Mouse (Mus musculus) liver, embryonic 11.5 days (tissue): ENCODE data around the gene Pde4b. TPM values are rescaled to one million over a fixed set of nuclear protein-coding genes. Genes with fewer than 3 reads are reported as not detected.
A peak's percentile ranks its signal among the peaks of the same experiment; 100 is the strongest.

Experiments used
- ATAC-seq: fragments of 200-750 bp; cut with Nextera tagmentation; replicated peaks from 2 replicates; pipeline ENCODE4 v1.8.0; 2017; ENCODE audit warnings: moderate number of reproducible peaks, mild to moderate bottlenecking, moderate TSS enrichment, moderate library complexity; ENCODE audit not compliant: low FRiP score
- DNase-seq: peaks from one replicate; pipeline ENCODE4 v3.0.0-alpha.2; 2017; ENCODE audit warnings: low spot score
- H3K27ac ChIP-seq: fragments of 300-500 bp; sonication (generic); 2 replicates; pipeline ENCODE4 v1.5.1; 2014; ENCODE audit warnings: mild to moderate bottlenecking, low read depth, low read length, control low read depth
- H3K27me3 ChIP-seq: fragments of 300-500 bp; sonication (generic); replicated peaks from 2 replicates; pipeline ENCODE4 v1.6.1; 2014; ENCODE audit warnings: low read length, mixed read lengths; ENCODE audit not compliant: control insufficient read depth, insufficient read depth
- H3K36me3 ChIP-seq: fragments of 300-500 bp; sonication (generic); 2 replicates; pipeline ENCODE4 v1.6.1; 2014; ENCODE audit warnings: mild to moderate bottlenecking, low read length, moderate library complexity, mixed read lengths; ENCODE audit not compliant: control insufficient read depth, insufficient read depth
- H3K4me1 ChIP-seq: fragments of 300-500 bp; sonication (generic); replicated peaks from 2 replicates; pipeline ENCODE4 v1.6.1; 2014; ENCODE audit warnings: low read length, mixed read lengths; ENCODE audit not compliant: control insufficient read depth, insufficient read depth
- H3K4me2 ChIP-seq: fragments of 300-500 bp; sonication (generic); 2 replicates; pipeline ENCODE4 v1.6.1; 2014; ENCODE audit warnings: mild to moderate bottlenecking, control low read depth, moderate library complexity
- H3K4me3 ChIP-seq: fragments of 300-500 bp; sonication (generic); 2 replicates; pipeline ENCODE4 v1.5.1; 2014; ENCODE audit warnings: low read depth, low read length, control low read depth
- H3K9ac ChIP-seq: fragments of 300-500 bp; sonication (generic); 2 replicates; pipeline ENCODE4 v1.6.1; 2014; ENCODE audit warnings: low read depth, low read length, control low read depth
- H3K9me3 ChIP-seq: fragments of 300-500 bp; sonication (generic); 2 replicates; pipeline ENCODE4 v1.6.1; 2016; ENCODE audit warnings: low read length, inconsistent platforms, mixed read lengths; ENCODE audit not compliant: control insufficient read depth
- WGBS: fragments of 180-500 bp; shearing (Covaris S2); extraction: QIAGEN DNeasy Blood & Tissue Kit; methylation state at CpG from one replicate; pipeline ENCODE4 v1.1.7; 2014; 5-methylcytosine and 5-hydroxymethylcytosine counted together
- polyA plus RNA-seq: library from polyadenylated mRNA; unstranded; fragments of >200 nt; fragmentation: Nextera tagmentation; extraction: Ambion mirVana; gene quantifications from 2 replicates; pipeline ENCODE4 v1.2.1, GENCODE M21; 2014

Pde4b gene
- polyA plus RNA-seq, 1 experiment from 2014 or later, result 9.2 TPM

DNA sequence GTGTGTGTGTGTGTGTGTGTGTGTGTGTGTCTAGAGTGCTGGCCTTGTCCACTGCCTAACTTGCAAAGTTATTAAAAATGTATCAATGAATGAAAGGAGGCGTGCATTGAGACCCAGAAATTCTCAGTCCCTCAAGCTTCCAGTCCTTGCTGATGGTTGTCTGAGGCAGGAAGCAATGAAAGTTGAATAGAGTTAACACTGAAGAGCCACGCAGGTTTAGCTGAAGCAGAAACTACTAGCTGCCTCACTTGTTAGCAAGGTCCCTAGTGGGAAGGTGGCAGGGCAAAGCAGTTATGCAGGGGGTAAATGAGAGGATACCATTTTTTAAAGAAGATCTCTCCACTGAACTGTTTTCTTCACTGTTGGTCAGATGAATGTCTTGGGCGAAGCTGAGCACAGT, 485.2 kb downstream of the Pde4b start:
- peak overlapping the region; percentile 94 for H3K4me2 ChIP-seq
- no peak for DNase-seq
- H3K9ac ChIP-seq, result no peak overlapping the region
- WGBS, result 64% methylated on average over 3 of the region's 3 CpGs
- H3K36me3 ChIP-seq, result no peaks in the 10 kb centered on the region
- no peak overlapping the region for H3K27ac ChIP-seq
- H3K9me3 ChIP-seq, result no peaks in the 10 kb centered on the region
- H3K4me3 ChIP-seq, result peak overlapping the region; percentile 27
- no peak for ATAC-seq
- H3K4me1 ChIP-seq, result peaks cover 46% of the 10 kb centered on the region
- H3K27me3 ChIP-seq, result no peaks in the 10 kb centered on the region

GRCm38 (mm10) chr4:102573361-102573781, 486.0 kb downstream of the Pde4b start:
- no peak overlapping the region; the same call in 1 of the 2 replicates for H3K9ac ChIP-seq
- DNase-seq (no peak), ATAC-seq (no peak)
- no peaks in the 10 kb centered on the region for H3K27me3 ChIP-seq
- no peak overlapping the region for H3K4me3 ChIP-seq
- no peaks in the 10 kb centered on the region for H3K9me3 ChIP-seq
- peaks cover 38% of the 10 kb centered on the region for H3K4me1 ChIP-seq
- no peak overlapping the region; the same call in 1 of the 2 replicates for H3K27ac ChIP-seq
- no peaks in the 10 kb centered on the region for H3K36me3 ChIP-seq
- peak overlapping the region; percentile 10; the same call in 1 of the 2 replicates for H3K4me2 ChIP-seq
- 83% methylated on average over 4 of the region's 4 CpGs for WGBS

DNA sequence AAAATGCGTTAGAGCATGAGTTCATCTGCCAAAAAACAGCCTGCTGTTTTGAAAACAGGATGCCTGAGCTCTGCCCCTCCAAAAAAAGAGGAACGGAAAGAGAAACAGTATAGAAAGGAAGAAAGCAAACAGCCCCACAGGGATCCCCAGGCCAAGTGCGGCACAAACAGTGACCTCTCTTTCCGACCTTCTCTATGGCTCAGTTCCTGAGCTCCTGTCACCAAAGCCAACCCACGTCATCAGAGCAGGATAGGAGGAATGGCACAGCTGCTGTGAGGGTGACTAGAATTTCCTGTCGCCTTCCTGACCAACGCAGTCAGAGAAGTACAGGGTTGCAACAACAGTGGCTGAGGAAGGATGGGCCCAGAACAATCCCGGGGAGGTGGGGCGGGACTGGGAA, 486.9 kb downstream of the Pde4b start:
- DNase-seq, result no peak
- no peaks in the 10 kb centered on the region for H3K27me3 ChIP-seq
- H3K36me3 ChIP-seq, result no peaks in the 10 kb centered on the region
- peak overlapping the region; percentile 22 for H3K4me2 ChIP-seq
- H3K9me3 ChIP-seq, result no peaks in the 10 kb centered on the region
- no peak for ATAC-seq
- peaks cover 29% of the 10 kb centered on the region for H3K4me1 ChIP-seq
- H3K4me3 ChIP-seq, result no peak overlapping the region
- no peak overlapping the region for H3K9ac ChIP-seq
- no peak overlapping the region; the same call in 1 of the 2 replicates for H3K27ac ChIP-seq
- WGBS, result 37% methylated on average over 9 of the region's 9 CpGs

DNA sequence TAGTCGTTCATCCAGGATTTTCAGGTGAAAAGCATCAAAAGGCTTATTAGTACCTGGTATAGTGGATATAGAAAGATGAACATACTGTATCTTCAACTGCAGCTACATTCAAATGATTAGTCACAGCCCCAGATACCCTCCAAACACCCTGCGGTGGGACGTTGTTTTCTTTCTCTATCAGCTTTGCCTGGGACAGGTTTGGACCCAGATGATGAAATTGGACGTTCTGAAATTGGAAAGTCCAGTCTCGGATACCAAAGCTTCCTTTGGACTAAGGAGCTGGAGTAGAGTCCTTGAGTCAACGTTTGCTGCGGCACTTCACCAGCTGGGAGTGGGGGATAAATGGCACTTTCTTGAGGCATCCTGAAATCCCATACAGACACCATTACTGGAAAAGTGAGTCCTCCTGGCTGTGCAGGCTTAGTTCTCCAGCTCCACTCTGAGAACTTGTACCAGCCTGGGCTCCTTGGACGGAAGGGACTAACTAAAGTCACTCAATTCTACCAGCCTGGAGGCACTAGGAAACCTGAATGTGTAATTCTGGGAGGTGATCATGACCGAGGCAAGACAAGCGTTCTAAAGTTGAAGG, 487.4 kb downstream of the Pde4b start:
- Histone ChIP-seq H3K27ac (no peak overlapping the region), H3K9ac (no peak overlapping the region), H3K36me3 (no peaks in the 10 kb centered on the region), H3K4me2 (no peak overlapping the region; the same call in 1 of the 2 replicates), H3K4me1 (peaks cover 25% of the 10 kb centered on the region), H3K27me3 (no peaks in the 10 kb centered on the region), H3K4me3 (no peak overlapping the region), H3K9me3 (no peaks in the 10 kb centered on the region)
- no peak for ATAC-seq
- DNase-seq, result no peak
- 76% methylated on average over 10 of the region's 10 CpGs for WGBS

DNA sequence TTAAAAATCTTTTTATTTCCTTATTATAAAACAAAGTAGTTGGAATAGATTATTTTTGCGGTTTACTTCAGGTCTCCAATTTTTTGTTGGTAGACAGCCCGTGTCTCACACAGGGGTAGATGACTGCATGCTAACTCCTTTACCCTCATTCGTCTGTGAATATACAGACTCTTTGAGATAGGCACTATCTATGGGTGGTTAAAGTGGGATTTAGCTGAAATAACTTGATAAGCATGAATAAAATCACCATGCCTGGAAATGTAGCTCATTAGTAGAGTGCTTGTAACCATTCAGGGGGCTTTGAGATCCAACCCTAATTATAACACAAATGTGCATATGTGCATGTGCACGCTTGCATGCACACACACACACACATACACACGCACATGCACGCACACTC, 488.8 kb downstream of the Pde4b start:
- Histone ChIP-seq H3K27ac (no peak overlapping the region), H3K36me3 (no peaks in the 10 kb centered on the region), H3K9ac (no peak overlapping the region), H3K4me1 (peaks cover 30% of the 10 kb centered on the region), H3K4me2 (no peak overlapping the region), H3K4me3 (no peak overlapping the region), H3K9me3 (no peaks in the 10 kb centered on the region), H3K27me3 (no peaks in the 10 kb centered on the region)
- DNase-seq (no peak), ATAC-seq (no peak)
- 72% methylated on average over 6 of the region's 6 CpGs for WGBS

DNA sequence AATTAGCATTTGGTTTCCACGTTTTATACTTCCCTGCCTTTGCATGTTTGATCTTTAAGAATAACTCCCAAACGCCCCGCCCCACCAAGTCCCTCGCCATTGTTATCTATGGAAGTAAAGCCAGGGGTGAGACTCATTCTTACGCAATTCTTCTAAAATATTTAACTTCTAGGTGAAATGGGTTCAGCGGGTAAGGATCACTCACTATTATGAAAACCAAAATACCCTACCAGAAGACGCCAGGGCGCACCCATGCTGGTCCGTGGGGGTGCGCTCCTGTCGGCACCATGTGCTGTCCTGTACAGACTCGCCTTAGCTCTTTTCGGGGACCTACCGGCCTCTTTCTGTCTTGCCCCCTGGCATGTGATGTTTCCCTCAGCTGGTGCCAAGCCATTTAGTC, 490.3 kb downstream of the Pde4b start:
- ATAC-seq (no peak), DNase-seq (no peak)
- Histone ChIP-seq H3K4me2 (no peak overlapping the region), H3K27ac (no peak overlapping the region), H3K27me3 (no peaks in the 10 kb centered on the region), H3K4me1 (peaks cover 24% of the 10 kb centered on the region), H3K4me3 (no peak overlapping the region), H3K36me3 (no peaks in the 10 kb centered on the region), H3K9me3 (no peaks in the 10 kb centered on the region), H3K9ac (no peak overlapping the region)
- 74% methylated on average over 14 of the region's 14 CpGs for WGBS

GRCm38 (mm10) chr4:102579051-102579450, 491.7 kb downstream of the Pde4b start:
- Histone ChIP-seq H3K27me3 (no peaks in the 10 kb centered on the region), H3K4me3 (no peak overlapping the region), H3K9me3 (no peaks in the 10 kb centered on the region), H3K4me1 (peaks cover 24% of the 10 kb centered on the region), H3K4me2 (no peak overlapping the region), H3K9ac (no peak overlapping the region), H3K27ac (no peak overlapping the region), H3K36me3 (no peaks in the 10 kb centered on the region)
- 78% methylated on average over 4 of the region's 4 CpGs for WGBS
- no peak for ATAC-seq
- no peak for DNase-seq

GRCm38 (mm10) chr4:102579746-102580145, 492.4 kb downstream of the Pde4b start:
- ATAC-seq, result no peak
- Histone ChIP-seq H3K4me3 (no peak overlapping the region), H3K27me3 (no peaks in the 10 kb centered on the region), H3K36me3 (no peaks in the 10 kb centered on the region), H3K4me2 (no peak overlapping the region), H3K4me1 (peaks cover 18% of the 10 kb centered on the region), H3K9me3 (no peaks in the 10 kb centered on the region), H3K9ac (no peak overlapping the region), H3K27ac (no peak overlapping the region)
- DNase-seq, result no peak
- WGBS, result 31% methylated on average over 2 of the region's 2 CpGs

- no peak for ATAC-seq
- H3K27ac ChIP-seq, result no peak overlapping the region
- H3K4me2 ChIP-seq, result no peak overlapping the region
- no peaks in the 10 kb centered on the region for H3K27me3 ChIP-seq
- H3K4me3 ChIP-seq, result no peak overlapping the region
- H3K36me3 ChIP-seq, result no peaks in the 10 kb centered on the region
- 83% methylated on average over 8 of the region's 8 CpGs for WGBS
- no peak for DNase-seq
- H3K9ac ChIP-seq, result no peak overlapping the region
- H3K9me3 ChIP-seq, result no peaks in the 10 kb centered on the region
- H3K4me1 ChIP-seq, result peaks cover 9% of the 10 kb centered on the region
Observed at GRCm38 (mm10) chr4:102582165-102582749, 494.9 kb downstream of the Pde4b start.
